Mouse (Mus musculus) kidney, adult 2 months (tissue): ENCODE data around the gene Gm35315.

Experiments
- CTCF ChIP-seq: fragments of 200-500 bp; conservative IDR thresholded peaks from 2 replicates; pipeline ENCODE4 v1.5.1; 2011; ENCODE audit warnings: low read depth, mild to moderate bottlenecking, control low read depth, low read length, moderate library complexity, mixed read lengths; ENCODE audit not compliant: insufficient read depth, insufficient read length
- POLR2A ChIP-seq: fragments of 200-500 bp; IDR thresholded peaks from one replicate; pipeline ENCODE4 v1.6.1; 2011; ENCODE audit warnings: low read depth, low read length, control low read depth

GRCm38 (mm10) chr5:110101716-110102347, 7.6 kb upstream of the Gm35315 start:
- no peak for TF ChIP-seq CTCF
- TF ChIP-seq POLR2A, result no peak
